Comparison of ENCODE assay signal across 16 mouse cellular contexts in the genomic region with DNA sequence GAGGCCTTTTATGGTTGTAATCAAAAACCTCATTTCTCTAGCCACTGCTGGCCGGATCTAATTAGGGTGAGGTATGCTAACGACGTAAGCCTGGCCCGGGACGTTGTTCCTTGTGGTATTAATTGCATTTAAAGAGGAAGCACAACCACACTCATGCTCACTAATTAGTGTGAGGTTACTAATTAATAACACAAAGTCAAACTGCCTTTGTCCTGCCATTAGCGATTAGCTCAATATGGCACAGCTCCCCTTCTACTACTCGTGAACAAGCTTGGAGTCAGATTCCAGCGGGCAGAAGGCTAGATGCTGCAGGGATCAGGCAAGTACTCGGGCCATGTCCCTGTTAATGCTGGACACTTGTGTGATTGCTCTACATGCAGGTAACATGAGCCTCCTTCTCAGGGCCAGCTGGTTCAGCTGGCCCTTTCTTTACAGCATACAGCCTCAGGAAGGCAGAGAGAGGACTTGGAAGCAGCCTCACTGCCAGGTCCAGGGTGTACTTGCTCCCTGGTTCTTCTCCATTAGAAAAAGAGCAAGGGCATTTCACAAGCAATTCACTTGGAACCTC.
DNase-seq lines count a peak whose midpoint lies in the region; ATAC-seq lines count a peak whose summit lies in the region.
"Had no signal": no experiment of that assay in that cellular context is flagged by ENCODE, and none has a peak within 500 bp of the region (broad histone marks: within the 10 kb centered on the region; RNA-seq: fewer than 3 reads in every experiment).

No protein-coding gene starts in this region.

- DNase-seq in gastrocnemius, postnatal 25 days = peak; percentile 44
- no peak for DNase-seq in gastrocnemius, postnatal 36 days
- peak; percentile 51 for DNase-seq in embryo, embryonic 10 days (ENCODE audit: low spot score)
- peak; percentile 75 for DNase-seq in forelimb bud, embryonic 11.5 days (ENCODE audit: low read depth, low spot score)
- DNase-seq in midbrain, embryonic 14.5 days = peak; percentile 47
- DNase-seq in left cerebral cortex, adult 9 months (ENCODE audit: low spot score in 2 of 2) = no peak
- no peak for DNase-seq in right cerebral cortex, postnatal 4 days
- DNase-seq in cerebellum, postnatal 36 days = no peak
- DNase-seq: adrenal gland, postnatal 36 days; cerebellum, adult 2 months; layer of hippocampus, adult 9-11 months; thymus, postnatal 4 days had no signal

- 66% methylated on average over 9 of the region's 9 CpGs for WGBS in midbrain, embryonic 14.5 days

- no peaks in the 10 kb centered on the region for H3K27me3 ChIP-seq in midbrain, embryonic 14.5 days (ENCODE audit: control insufficient read depth, insufficient read depth, low read length)
- H3K27me3 ChIP-seq: liver, embryonic 15.5 days; Patski had no signal

- no peaks in the 10 kb centered on the region for H3K36me3 ChIP-seq in midbrain, embryonic 14.5 days (ENCODE audit: control insufficient read depth, insufficient read depth, low read length)
- H3K36me3 ChIP-seq: liver, embryonic 15.5 days had no signal

- ATAC-seq in midbrain, embryonic 14.5 days (ENCODE audit: low FRiP score, low TSS enrichment) = no peak
- ATAC-seq: Patski had no signal

- H3K9me3 ChIP-seq in midbrain, embryonic 14.5 days (ENCODE audit: control insufficient read depth, low read length) = no peaks in the 10 kb centered on the region
- H3K9me3 ChIP-seq: heart, embryonic 10.5 days; liver, embryonic 15.5 days; megakaryocyte, embryonic 14.5 days had no signal

- no peak overlapping the region for H3K9ac ChIP-seq in midbrain, embryonic 14.5 days (replicated peaks; ENCODE audit: low read length)
- H3K9ac ChIP-seq: liver, embryonic 15.5 days had no signal

- no peak overlapping the region for H3K4me3 ChIP-seq in midbrain, embryonic 14.5 days (replicated peaks; ENCODE audit: low read depth, low read length)
- H3K4me3 ChIP-seq: heart, embryonic 10.5 days; liver, embryonic 15.5 days; megakaryocyte, embryonic 14.5 days had no signal

- H3K4me2 ChIP-seq in midbrain, embryonic 14.5 days (ENCODE audit: low read length) = no peak overlapping the region
- H3K4me2 ChIP-seq: liver, embryonic 15.5 days had no signal

- peak overlapping the region; percentile 50; the same call in 1 of the 2 replicates for H3K27ac ChIP-seq in midbrain, embryonic 14.5 days (replicated peaks; ENCODE audit: low read depth, low read length)
- H3K27ac ChIP-seq: heart, embryonic 10.5 days; liver, embryonic 15.5 days had no signal

- intact Hi-C loops in gastrocnemius, postnatal 36 days (cut with DNase I) = no loop called here

- peaks cover 12% of the 10 kb centered on the region; the same call in 1 of the 2 replicates for H3K4me1 ChIP-seq in midbrain, embryonic 14.5 days (ENCODE audit: control insufficient read depth, insufficient read depth, low read length)

Comparison
In these comparisons a context has a peak if more than half of its experiments do, and no peak if none do; other contexts are left out.
1. DNase-seq: peak in gastrocnemius, postnatal 25 days (single experiment), embryo, embryonic 10 days (single experiment), forelimb bud, embryonic 11.5 days (single experiment) and midbrain, embryonic 14.5 days (single experiment); none in gastrocnemius, postnatal 36 days (0 of 2), left cerebral cortex, adult 9 months (0 of 2), right cerebral cortex, postnatal 4 days (single experiment) and cerebellum, postnatal 36 days (0 of 2).